Mouse (Mus musculus) limb, embryonic 15.5 days (tissue): Measurements from ENCODE around the gene Olfr485. TPM values are rescaled to one million over a fixed set of nuclear protein-coding genes. Genes with fewer than 3 reads are reported as not detected.

Experiments used
- polyA plus RNA-seq: library from polyadenylated mRNA; unstranded; fragments of >200 nt; fragmentation: Nextera tagmentation; extraction: Ambion mirVana; gene quantifications from 2 replicates; pipeline ENCODE4 v1.2.1, GENCODE M21; 2015

Olfr485 gene
- polyA plus RNA-seq, 1 experiment from 2014 or later = not detected

Other genes with a start within 250 kb of the Olfr485 start
- not detected in 2 replicates for gene Olfr473, start 229.4 kb downstream of the Olfr485 start, polyA plus RNA-seq
- not detected in 2 replicates for gene Olfr474, start 205.2 kb downstream of the Olfr485 start, polyA plus RNA-seq
- gene Olfr476, start 195.1 kb downstream of the Olfr485 start, polyA plus RNA-seq = not detected in 2 replicates
- gene Olfr477, start 173.2 kb downstream of the Olfr485 start, polyA plus RNA-seq = not detected in 2 replicates
- gene Olfr478, start 125.9 kb downstream of the Olfr485 start, polyA plus RNA-seq = not detected in 2 replicates
- gene Olfr479, start 109.2 kb downstream of the Olfr485 start, polyA plus RNA-seq = not detected in 2 replicates
- not detected in 2 replicates for gene Olfr480, start 92.5 kb downstream of the Olfr485 start, polyA plus RNA-seq
- not detected in 2 replicates for gene Olfr481, start 80.0 kb downstream of the Olfr485 start, polyA plus RNA-seq
- 0.12 TPM in 1 of 2 replicates, not detected in the other for gene Olfr482, start 62.3 kb downstream of the Olfr485 start, polyA plus RNA-seq
- not detected in 2 replicates for gene Olfr483, start 59.0 kb downstream of the Olfr485 start, polyA plus RNA-seq
- not detected in 2 replicates for gene Olfr484, start 32.4 kb downstream of the Olfr485 start, polyA plus RNA-seq
- not detected in 2 replicates for gene Olfr486, start 12.9 kb upstream of the Olfr485 start, polyA plus RNA-seq
- gene Olfr487, start 54.8 kb upstream of the Olfr485 start, polyA plus RNA-seq = not detected in 2 replicates
- not detected in 2 replicates for gene Olfr488, start 98.5 kb upstream of the Olfr485 start, polyA plus RNA-seq
- not detected in 2 replicates for gene Olfr490, start 129.1 kb upstream of the Olfr485 start, polyA plus RNA-seq
- not detected in 2 replicates for gene Olfr491, start 153.6 kb upstream of the Olfr485 start, polyA plus RNA-seq
- gene Olfr492, start 163.8 kb upstream of the Olfr485 start, polyA plus RNA-seq = 0.25 TPM in 1 of 2 replicates, not detected in the other
- not detected in 2 replicates for gene Olfr493, start 187.1 kb upstream of the Olfr485 start, polyA plus RNA-seq
- gene Olfr494, start 205.5 kb upstream of the Olfr485 start, polyA plus RNA-seq = 0.15 TPM in 1 of 2 replicates, not detected in the other
- not detected in 2 replicates for gene Olfr495, start 233.3 kb upstream of the Olfr485 start, polyA plus RNA-seq